Mouse (Mus musculus) left cerebral cortex, postnatal 4 days (tissue): ENCODE measurements around the gene Ush2a. TPM values are rescaled to one million over a fixed set of nuclear protein-coding genes. Genes with fewer than 3 reads are reported as not detected.
A peak's percentile ranks its signal among the peaks of the same experiment; 100 is the strongest.

Experiments
- DNase-seq: peaks from one replicate; pipeline ENCODE4 v3.0.0-alpha.2; 2022
- intact Hi-C: fragments of 180-260 bp; cut with DNase I; formaldehyde crosslinking; loops from one replicate; pipeline ENCODE4 v1.15.1; 2025
- total RNA-seq, 2 experiments: library from RNA; stranded (reverse); gene quantifications; 2 replicates each; pipeline ENCODE4 v1.2.3; 2021

Ush2a gene
- total RNA-seq, 2 experiments from 2014 or later = 0.08 to 0.38 TPM

DNA sequence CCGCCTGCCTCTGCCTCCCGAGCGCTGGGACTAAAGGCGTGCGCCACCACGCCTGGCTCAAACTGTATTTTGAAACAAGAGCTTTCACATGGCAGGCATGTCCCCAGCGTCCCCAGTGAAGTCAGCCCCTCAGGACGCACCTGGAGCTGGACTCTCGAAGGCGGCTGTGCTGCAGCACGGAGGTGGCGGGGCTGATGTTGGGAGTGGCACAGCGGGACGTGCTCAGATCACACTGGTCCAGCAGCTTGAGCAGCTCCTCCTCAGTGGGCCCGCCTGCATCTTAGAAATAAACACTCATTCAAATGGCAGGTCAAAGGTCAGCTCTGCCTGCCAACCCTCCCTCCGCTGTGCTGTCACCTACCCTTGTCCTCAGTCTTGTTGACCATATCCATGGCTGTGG lies 712.1 kb downstream of the Ush2a start:
- no peak for DNase-seq
- intact Hi-C loops = no loop called here

DNA sequence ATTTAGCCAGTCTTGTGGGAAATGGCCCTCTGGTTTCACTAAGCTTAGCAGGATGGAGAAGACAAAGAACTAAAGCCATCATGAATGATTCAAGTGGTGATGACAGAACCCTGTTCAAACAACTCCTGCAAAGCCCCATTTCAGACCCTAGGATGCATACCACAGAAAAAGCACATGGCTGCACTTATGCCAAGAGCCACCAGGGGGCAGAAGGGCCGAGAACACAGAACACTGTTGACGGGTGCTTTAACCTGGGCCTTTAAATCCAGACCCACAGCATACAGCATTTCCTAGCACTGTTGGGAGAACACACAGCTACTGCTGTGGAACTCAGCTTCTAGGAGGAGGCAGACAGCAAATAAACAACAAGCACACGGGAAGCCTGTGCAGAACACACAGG lies 718.2 kb downstream of the Ush2a start:
- DNase-seq = peak; percentile 63
- intact Hi-C loops = no loop called here

DNA sequence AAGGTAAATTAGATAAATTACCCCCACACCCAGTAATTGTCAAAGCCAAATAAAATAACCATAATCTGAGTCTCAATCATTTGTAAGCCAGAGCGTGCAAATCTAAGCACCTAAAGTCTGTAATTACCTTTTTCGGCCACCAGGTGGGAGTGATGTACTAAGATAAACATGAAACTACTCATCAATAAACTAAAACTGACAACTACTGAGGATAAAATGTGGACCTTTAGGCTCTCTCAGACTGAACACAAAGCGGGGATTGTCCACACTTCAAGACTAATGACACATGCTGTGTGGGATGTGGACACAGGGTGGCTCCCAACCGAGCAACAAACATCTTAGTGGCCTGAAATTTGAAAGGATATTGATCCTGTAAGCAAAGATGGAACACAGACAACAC lies 731.4 kb downstream of the Ush2a start:
- intact Hi-C loops = no loop called here
- peak; percentile 24 for DNase-seq

DNA sequence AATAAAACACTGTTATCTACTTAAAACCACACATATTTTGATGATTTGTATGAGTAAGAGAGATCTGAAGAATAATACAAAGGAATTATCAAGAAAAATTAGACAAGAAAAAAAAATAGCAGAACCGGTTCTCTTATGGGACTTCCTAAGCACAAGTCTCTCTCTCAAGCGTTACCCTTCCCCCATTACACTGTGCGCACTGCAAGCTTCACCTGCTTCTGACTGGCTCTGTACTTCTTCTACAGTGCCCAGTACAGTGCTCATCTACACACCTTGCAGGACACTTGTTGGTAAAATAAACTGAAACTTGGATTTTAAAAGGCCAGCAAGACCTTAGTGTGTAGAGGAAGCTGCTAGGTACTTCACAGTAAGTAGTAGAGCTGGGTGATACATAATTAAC lies 736.1 kb downstream of the Ush2a start:
- no peak for DNase-seq
- intact Hi-C loops = no loop called here

DNA sequence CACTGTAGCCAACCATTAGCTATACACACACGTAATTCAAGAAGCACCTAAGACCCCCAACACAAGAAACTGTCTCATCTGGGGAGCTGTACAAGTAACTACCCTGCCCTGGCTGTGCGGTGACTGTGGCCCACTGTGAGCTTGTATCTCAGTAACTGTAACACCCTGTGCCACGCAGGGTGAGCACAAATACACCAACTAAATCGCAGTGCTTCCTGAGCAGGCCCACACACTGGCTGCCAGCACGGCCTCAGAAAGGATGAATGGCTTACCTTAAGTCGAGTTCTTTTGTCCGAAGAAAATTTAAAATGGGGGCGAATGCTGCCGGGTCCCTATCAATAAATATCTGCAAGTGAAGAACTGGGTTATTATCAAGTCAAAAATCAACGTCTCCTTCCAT lies 738.2 kb downstream of the Ush2a start:
- DNase-seq = no peak
- intact Hi-C loops = no loop called here

DNA sequence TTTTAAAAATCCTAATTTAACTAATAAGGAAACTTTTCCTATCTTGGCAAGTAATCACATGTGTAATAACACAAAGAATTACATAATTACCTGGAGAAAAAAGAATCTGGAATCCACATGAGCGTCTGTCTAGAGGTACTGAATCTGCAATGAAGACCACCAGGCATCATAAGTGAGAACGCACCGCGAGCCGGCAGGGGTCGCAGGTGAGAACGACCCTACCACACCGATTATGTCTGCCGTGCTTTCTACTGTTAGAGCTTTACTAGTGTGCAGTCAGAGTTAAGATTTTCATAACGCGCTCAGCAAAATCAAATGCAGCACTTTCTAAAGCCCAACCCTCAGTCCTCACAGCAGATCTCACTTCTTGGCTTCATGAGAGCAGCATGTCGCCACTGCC lies 740.0 kb downstream of the Ush2a start:
- intact Hi-C loops = no loop called here
- DNase-seq = no peak

DNA sequence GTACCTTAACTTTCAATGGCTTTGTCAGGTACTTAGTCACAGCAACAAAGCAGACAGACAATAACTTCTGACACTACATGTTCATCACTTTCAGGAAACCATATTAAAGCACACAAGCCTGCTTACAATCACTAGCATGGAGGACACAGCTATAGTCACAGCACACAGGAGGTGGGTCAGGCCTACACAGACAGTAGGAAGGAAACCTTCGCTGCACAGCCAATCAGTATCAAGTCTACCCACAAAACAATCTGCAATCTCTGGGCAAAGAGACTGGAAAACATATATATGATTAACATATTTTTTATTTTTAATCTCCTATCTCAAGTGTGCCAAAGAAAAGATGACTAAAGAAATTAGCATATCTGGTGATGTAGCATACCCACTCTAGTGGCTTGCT lies 743.0 kb downstream of the Ush2a start:
- intact Hi-C loops = no loop called here
- DNase-seq = no peak

DNA sequence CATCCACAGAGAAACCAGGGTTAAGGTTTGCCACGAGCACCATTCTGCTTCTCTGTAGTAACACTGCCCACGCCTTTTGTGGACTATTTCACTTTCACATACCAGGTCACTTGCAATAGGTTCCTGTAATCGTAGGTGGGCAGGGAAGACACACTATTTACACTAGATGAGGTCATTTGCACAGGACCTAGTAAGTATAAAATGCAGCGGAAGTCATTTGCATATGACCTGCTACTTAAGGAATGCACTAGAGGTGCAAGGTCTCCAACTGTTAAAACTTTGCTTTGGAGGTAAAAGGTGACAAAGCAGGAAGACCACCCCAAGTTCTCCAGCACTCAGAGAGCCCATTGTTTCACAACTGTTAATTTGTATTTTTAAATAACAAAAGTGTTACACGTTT lies 744.4 kb downstream of the Ush2a start:
- no peak for DNase-seq
- intact Hi-C loops = no loop called here

DNA sequence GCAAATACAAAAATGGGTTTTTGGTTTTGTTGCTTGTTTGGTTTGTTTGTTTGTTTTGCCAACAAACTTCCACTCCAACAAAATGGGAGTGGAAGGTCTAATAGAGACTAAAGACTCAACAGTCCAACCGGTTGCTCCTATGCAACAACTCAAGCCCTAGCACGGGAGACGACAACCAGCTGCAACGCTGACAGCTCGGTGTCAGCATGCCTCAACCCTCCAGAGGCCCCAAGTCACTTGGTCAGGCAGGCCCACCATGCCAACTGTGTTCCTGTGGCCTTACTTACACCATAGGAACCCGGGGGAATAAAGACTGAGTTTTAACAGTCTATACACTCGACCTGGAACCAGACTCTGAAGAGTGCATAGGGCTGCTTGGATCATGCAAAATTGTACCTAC lies 745.0 kb downstream of the Ush2a start:
- DNase-seq = no peak
- intact Hi-C loops = no loop called here

DNA sequence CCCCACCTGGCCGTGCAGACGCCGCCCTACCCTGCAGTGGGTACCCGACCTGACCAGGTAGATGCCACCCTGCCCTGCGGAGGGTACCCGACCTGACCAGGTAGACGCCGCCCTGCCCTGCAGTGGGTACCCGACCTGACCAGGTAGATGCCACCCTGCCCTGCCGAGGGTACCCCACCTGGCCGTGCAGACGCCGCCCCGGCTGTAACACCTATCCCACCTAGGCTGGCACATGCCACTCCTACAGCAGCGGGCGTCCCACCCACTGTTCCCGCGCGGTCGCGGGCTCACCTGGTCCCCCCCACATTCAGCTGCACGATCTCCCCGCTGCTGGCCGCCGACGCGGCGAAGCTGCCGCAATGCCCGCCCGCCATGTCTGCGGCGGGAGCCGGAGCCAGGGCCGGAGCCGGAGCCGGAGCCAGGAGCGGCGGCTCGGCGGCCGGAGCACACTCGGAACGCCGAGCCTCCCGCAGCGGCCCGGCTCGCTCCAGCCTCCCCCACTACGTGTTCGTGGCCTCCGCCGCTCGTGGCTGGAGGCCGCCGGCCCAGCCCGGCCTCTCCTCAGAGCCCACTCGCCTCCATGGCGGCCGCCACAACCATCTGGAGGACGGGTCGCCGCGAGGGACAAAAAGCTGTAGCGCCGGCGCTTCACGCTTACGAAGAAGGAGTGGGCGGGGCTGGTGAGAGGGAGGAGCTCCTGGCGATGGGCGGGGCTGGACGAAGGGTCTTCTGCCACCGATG lies 745.6 kb downstream of the Ush2a start, which contains the start of gene Kctd3:
Gene Kctd3, minus strand, starts transcription at position 603 of the 741 bp plus-strand sequence.
- intact Hi-C loops = no loop called here
- peak; percentile 99 for DNase-seq

DNA sequence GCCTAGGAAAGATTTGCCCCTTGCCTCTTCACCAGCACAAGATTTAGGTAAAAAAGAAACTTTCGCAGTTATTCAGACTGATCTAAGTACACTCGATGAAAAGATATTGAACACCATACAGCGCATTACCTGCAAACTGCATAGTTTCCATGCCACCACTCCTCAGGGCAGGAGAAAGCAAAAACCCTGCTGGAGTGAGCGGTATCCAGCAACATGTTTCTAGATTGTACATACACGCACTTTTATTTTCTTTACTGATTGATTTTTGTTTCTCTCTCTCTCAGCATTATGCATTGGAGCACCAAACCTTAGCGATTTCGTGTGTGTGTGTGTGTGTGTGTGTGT lies 746.1 kb downstream of the Ush2a start:
- intact Hi-C loops = no loop called here
- no peak for DNase-seq

DNA sequence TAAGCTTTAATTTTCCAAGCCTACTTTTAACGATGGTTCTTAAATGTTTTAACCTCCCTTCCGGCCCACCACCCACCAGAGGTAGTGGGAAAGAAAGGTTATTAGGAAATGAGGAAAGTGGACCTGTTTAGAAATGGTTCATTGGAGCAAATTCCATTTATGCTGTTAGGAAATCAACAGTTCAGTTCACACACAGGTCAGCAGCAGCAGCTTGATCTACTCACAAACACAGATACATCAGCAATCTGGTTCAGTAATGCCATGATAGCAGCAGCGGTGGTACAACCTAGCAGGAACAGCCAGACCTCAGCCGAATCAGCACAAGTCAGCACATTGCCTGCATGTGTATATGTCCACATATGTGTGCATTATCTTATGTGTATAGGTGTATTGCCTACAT lies 748.8 kb downstream of the Ush2a start:
- intact Hi-C loops = no loop called here

DNA sequence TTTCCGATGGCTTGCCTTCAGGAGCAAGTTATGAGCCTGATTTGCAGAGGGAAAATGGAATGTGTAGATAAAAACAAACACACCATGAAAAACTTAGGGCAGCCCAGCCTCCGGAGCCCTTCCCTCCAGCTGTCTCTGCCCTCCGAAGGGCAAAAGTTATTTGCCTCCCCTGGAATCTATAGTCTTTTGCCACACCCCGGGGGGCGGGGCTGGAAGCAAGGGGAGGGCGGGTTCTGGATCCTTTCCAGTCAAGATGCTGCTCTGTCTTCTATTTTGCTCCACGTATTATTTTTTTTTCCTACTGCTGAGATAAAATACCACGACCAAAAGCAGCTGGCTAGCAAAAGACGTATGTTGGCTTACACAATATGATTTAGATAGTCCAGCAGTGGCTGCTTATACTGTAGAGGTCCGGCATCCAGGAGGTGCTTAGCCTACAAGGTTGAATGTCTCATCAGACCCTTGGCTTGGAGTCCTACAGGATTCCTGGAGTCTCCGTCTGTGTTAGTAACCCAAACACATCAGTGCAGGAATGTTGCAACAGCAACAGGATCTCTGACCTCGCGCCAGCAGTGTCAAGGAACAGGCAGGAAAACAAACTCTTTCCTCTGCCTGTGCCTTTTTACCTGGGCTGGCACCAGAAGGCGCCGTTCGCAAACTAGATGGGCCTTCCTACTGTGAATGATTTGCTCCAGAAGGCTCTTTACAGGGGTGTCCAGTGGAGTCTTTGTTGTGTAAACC lies 751.2 kb downstream of the Ush2a start:
- intact Hi-C loops = no loop called here
- no peak for DNase-seq

More for the DNA sequence above, 748.8 kb downstream of the Ush2a start:
- DNase-seq = no peak

DNA sequence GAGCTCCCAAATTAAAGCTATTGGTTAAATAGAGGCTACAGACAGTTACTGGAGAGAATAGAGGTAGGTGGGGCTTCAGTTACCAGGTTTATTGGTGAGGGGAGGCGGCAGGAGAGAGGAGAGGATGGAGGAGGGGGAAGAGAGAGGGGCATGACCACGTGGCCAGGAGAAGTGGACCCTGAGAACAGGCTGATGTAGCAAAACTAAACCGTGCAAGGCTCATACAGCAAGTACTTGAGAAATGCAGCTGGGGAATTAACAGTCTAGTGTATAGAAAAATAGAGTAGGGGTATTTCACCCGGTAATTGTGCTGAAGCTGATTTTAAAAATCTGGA lies 751.7 kb downstream of the Ush2a start:
- intact Hi-C loops = no loop called here
- no peak for DNase-seq
